Mouse (Mus musculus) heart, embryonic 16.5 days (tissue): ENCODE data around the gene Otop2. TPM values are rescaled to one million over a fixed set of nuclear protein-coding genes. Genes with fewer than 3 reads are reported as not detected.

ENCODE experiments used
- ATAC-seq: fragments of 200-750 bp; cut with Nextera tagmentation; replicated peaks from 2 replicates; pipeline ENCODE4 v1.8.0; 2017; ENCODE audit warnings: moderate number of reproducible peaks; ENCODE audit not compliant: insufficient read depth, low FRiP score; ENCODE audit errors: extremely low read depth
- H3K27ac ChIP-seq: fragments of 300-500 bp; sonication (generic); 2 replicates; pipeline ENCODE4 v1.5.1; 2014; ENCODE audit warnings: mild to moderate bottlenecking, low read length, control low read depth, moderate library complexity
- H3K27me3 ChIP-seq: fragments of 300-500 bp; sonication (generic); 2 replicates; pipeline ENCODE4 v1.6.1; 2014; ENCODE audit warnings: low read length, mixed read lengths; ENCODE audit not compliant: control insufficient read depth, insufficient read depth
- H3K36me3 ChIP-seq: fragments of 300-500 bp; sonication (generic); 2 replicates; pipeline ENCODE4 v1.6.1; 2014; ENCODE audit not compliant: control insufficient read depth, insufficient read depth
- H3K4me1 ChIP-seq: fragments of 300-500 bp; sonication (generic); 2 replicates; pipeline ENCODE4 v1.6.1; 2014; ENCODE audit warnings: low read length, mixed read lengths; ENCODE audit not compliant: control insufficient read depth, insufficient read depth
- H3K4me2 ChIP-seq: fragments of 300-500 bp; sonication (generic); 2 replicates; pipeline ENCODE4 v1.6.1; 2014; ENCODE audit warnings: low read depth, mild to moderate bottlenecking, control low read depth, low read length
- H3K4me3 ChIP-seq: fragments of 300-500 bp; sonication (generic); 2 replicates; pipeline ENCODE4 v1.5.1; 2014; ENCODE audit warnings: mild to moderate bottlenecking, control low read depth, low read length
- H3K9ac ChIP-seq: fragments of 300-500 bp; sonication (generic); 2 replicates; pipeline ENCODE4 v1.6.1; 2014; ENCODE audit warnings: low read length, control low read depth
- H3K9me3 ChIP-seq: fragments of 300-500 bp; sonication (generic); replicated peaks from 2 replicates; pipeline ENCODE4 v1.6.1; 2016; ENCODE audit warnings: low read length; ENCODE audit not compliant: control insufficient read depth
- whole genome bisulfite sequencing: fragments of 180-500 bp; shearing (Covaris S2); extraction: QIAGEN DNeasy Blood & Tissue Kit; methylation state at CpG from one replicate; pipeline ENCODE4 v1.1.7; 2014; 5-methylcytosine and 5-hydroxymethylcytosine counted together
- polyA plus RNA-seq: library from polyadenylated mRNA; unstranded; fragments of >200 nt; fragmentation: Nextera tagmentation; extraction: Ambion mirVana; gene quantifications from 2 replicates; pipeline ENCODE4 v1.2.1, GENCODE M21; 2015

The Otop2 gene
- polyA plus RNA-seq: not detected in 2 replicates

DNA sequence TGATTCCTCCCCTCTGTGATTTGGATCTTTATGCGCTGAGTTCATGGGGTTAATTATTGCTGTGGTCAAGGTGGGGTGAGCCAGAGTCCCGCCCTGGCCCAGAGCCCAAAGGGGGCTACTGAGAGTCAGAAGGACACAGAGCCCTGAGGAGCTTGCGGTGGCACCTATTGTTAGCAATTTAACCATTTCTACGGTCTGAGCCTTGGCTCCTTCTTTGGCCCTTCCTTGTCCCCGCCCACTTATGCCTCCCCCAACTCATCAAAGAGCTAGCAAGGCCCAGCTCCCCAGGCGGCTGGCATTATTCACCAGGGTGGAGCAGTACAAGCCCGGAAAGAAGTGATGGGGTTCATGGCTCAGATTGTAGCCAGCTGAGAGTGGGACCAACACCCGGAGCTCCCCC lies at the start of gene Otop2:
Otop2 (plus strand) TSS at position 301 of the 400 bp plus-strand sequence.
- Histone ChIP-seq H3K4me2 (no peak within 1 kb of the TSS), H3K4me3 (no peak within 1 kb of the TSS), H3K4me1 (peaks cover 7% of the 10 kb centered on the region), H3K9ac (no peak within 1 kb of the TSS), H3K27ac (no peak within 1 kb of the TSS), H3K36me3 (no peaks in the 10 kb centered on the region), H3K9me3 (no peaks in the 10 kb centered on the region), H3K27me3 (no peaks in the 10 kb centered on the region)
- 48% methylated on average over 8 of the region's 8 CpGs for WGBS
- no peak for ATAC-seq

- Histone ChIP-seq H3K36me3 (no peaks in the 10 kb centered on the region), H3K4me2 (peak overlapping the region; percentile 40), H3K9ac (no peak overlapping the region), H3K4me3 (no peak overlapping the region), H3K4me1 (0 out of 2 replicates have a peak, but pooled peaks cover 2% of the 10 kb centered on the region), H3K27ac (no peak overlapping the region), H3K9me3 (no peaks in the 10 kb centered on the region), H3K27me3 (peaks cover 75% of the 10 kb centered on the region)
- no peak for ATAC-seq
- WGBS: 13% methylated on average over 58 of the region's 59 CpGs
Measured at GRCm38 (mm10) chr11:115257775-115258510, 49.0 kb upstream of the Otop2 start.

- peaks cover 86% of the 10 kb centered on the region for H3K27me3 ChIP-seq
- H3K4me2 ChIP-seq: no peak overlapping the region
- WGBS: 62% methylated on average over 4 of the region's 4 CpGs
- H3K9ac ChIP-seq: no peak overlapping the region
- H3K36me3 ChIP-seq: no peaks in the 10 kb centered on the region
- H3K4me1 ChIP-seq: 0 out of 2 replicates have a peak, but pooled peaks cover 2% of the 10 kb centered on the region
- no peak overlapping the region for H3K4me3 ChIP-seq
- H3K9me3 ChIP-seq: no peaks in the 10 kb centered on the region
- no peak for ATAC-seq
- H3K27ac ChIP-seq: no peak overlapping the region
Measured at GRCm38 (mm10) chr11:115259134-115259533, 47.8 kb upstream of the Otop2 start.

DNA sequence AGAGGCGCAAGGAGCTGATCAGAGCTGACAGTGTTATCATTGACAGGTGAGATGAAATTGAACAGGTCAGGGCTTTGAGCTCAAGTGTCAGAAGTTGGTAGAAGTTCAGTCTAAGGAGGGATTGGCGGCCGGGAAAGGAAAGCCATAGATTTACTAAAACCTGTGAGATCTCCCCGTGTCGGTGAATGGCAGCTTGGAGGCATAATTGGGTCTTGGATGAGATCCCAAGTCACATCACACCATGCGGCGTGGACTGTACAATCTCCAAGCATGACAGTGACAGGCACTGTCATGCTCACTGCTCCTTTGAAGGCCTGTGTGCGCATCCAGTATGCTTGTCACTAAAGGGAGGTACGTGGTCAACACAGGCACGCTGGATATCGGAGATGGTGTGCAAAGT lies 44.0 kb upstream of the Otop2 start:
- 65% methylated on average over 11 of the region's 11 CpGs for WGBS
- no peak for ATAC-seq
- Histone ChIP-seq H3K27ac (no peak overlapping the region), H3K4me2 (no peak overlapping the region), H3K9ac (no peak overlapping the region), H3K4me1 (peaks cover 20% of the 10 kb centered on the region), H3K27me3 (peaks cover 97% of the 10 kb centered on the region), H3K36me3 (no peaks in the 10 kb centered on the region), H3K9me3 (no peaks in the 10 kb centered on the region), H3K4me3 (no peak overlapping the region)

DNA sequence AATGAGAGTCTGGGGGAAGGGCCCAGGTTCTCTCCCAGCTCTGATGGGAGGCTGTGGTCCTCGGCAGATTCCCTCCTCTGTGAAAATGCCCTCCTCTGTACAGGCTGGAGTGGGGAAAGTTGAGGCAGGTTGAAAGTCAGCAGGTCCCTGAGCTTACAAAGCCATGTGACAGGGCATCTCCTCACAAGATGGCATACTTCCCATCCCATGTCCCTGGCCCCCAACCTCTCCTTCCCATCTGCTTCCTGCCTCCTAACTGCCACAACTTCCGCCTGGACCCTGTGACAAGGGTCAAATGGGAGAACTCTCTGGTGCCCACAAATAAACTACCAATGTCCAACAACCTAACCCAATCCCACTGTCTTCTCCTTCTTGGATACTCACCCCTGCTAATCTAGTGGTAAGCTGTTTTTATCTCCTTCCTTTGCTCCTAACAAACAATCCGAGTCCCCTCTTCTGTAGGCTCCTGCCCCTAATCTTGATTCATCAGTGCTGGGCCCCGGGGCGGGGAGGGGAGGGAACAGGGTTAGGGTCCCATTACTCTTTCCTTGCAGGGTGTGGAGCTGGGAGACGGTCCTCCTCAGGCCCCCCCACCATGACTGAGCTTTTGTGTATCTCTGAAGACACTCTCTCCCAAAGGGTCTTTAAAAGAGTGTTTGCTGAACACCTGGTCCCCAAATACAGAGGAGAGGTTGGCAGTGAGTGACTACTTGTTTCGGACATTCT lies 42.7 kb upstream of the Otop2 start:
- Histone ChIP-seq H3K36me3 (no peaks in the 10 kb centered on the region), H3K27ac (no peak overlapping the region), H3K4me1 (peaks cover 19% of the 10 kb centered on the region), H3K4me3 (no peak overlapping the region), H3K9me3 (no peaks in the 10 kb centered on the region), H3K9ac (no peak overlapping the region), H3K27me3 (peaks cover 93% of the 10 kb centered on the region), H3K4me2 (no peak overlapping the region)
- ATAC-seq: no peak
- 63% methylated on average over 7 of the region's 7 CpGs for WGBS

- Histone ChIP-seq H3K4me3 (peak overlapping the region; percentile 35), H3K4me1 (peaks cover 19% of the 10 kb centered on the region)
Measured at GRCm38 (mm10) chr11:115264862-115265668, 41.9 kb upstream of the Otop2 start.

GRCm38 (mm10) chr11:115265771-115266399 lies 41.1 kb upstream of the Otop2 start:
- H3K4me1 ChIP-seq: peaks cover 19% of the 10 kb centered on the region
- H3K9me3 ChIP-seq: no peaks in the 10 kb centered on the region
- H3K36me3 ChIP-seq: no peaks in the 10 kb centered on the region
- H3K27me3 ChIP-seq: peaks cover 77% of the 10 kb centered on the region
- 3% methylated on average over 20 of the region's 20 CpGs for WGBS
- no peak overlapping the region for H3K27ac ChIP-seq
- no peak overlapping the region for H3K9ac ChIP-seq
- peak overlapping the region; percentile 47 for H3K4me3 ChIP-seq
- H3K4me2 ChIP-seq: peak overlapping the region; percentile 56; the same call in 1 of the 2 replicates
- ATAC-seq: no peak

More at GRCm38 (mm10) chr11:115264862-115265668, 41.9 kb upstream of the Otop2 start:
- H3K27me3 ChIP-seq: peaks cover 85% of the 10 kb centered on the region
- H3K9me3 ChIP-seq: no peaks in the 10 kb centered on the region
- peak overlapping the region; percentile 31; the same call in 1 of the 2 replicates for H3K9ac ChIP-seq
- no peaks in the 10 kb centered on the region for H3K36me3 ChIP-seq
- H3K27ac ChIP-seq: no peak overlapping the region
- WGBS: 10% methylated on average over 39 of the region's 39 CpGs
- peak overlapping the region; percentile 56 for H3K4me2 ChIP-seq
- no peak for ATAC-seq

GRCm38 (mm10) chr11:115266400-115266778 lies 40.6 kb upstream of the Otop2 start:
- 3% methylated on average over 22 of the region's 22 CpGs for WGBS
- Histone ChIP-seq H3K27me3 (peaks cover 72% of the 10 kb centered on the region), H3K4me3 (peak overlapping the region; percentile 47), H3K9me3 (no peaks in the 10 kb centered on the region), H3K4me1 (peaks cover 19% of the 10 kb centered on the region), H3K9ac (no peak overlapping the region; the same call in 1 of the 2 replicates), H3K27ac (no peak overlapping the region), H3K4me2 (peak overlapping the region; percentile 71), H3K36me3 (no peaks in the 10 kb centered on the region)
- ATAC-seq: no peak
